ENCODE assay signal across 33 mouse cellular contexts in genomic region chr3:63146237-63146636, GRCm38 (mm10).
"Had no signal": no experiment of that assay in that cellular context is flagged by ENCODE, and none has a peak within 500 bp of the region (broad histone marks: within the 10 kb centered on the region; RNA-seq: fewer than 3 reads in every experiment).

No protein-coding gene starts in this region.

- H3K9me3 ChIP-seq: heart, embryonic 13.5 days; heart, embryonic 15.5 days; hindbrain, embryonic 10.5 days; hindbrain, embryonic 12.5 days; hindbrain, embryonic 13.5 days; hindbrain, embryonic 15.5 days; intestine, embryonic 15.5 days; kidney, embryonic 15.5 days had no signal

- H3K9ac ChIP-seq: heart, embryonic 13.5 days; heart, embryonic 15.5 days; hindbrain, embryonic 12.5 days; hindbrain, embryonic 13.5 days; hindbrain, embryonic 14.5 days; hindbrain, embryonic 15.5 days; intestine, embryonic 15.5 days; kidney, embryonic 15.5 days had no signal

- H3K4me3 ChIP-seq: heart, embryonic 13.5 days; heart, embryonic 15.5 days; hindbrain, embryonic 10.5 days; hindbrain, embryonic 12.5 days; hindbrain, embryonic 13.5 days; hindbrain, embryonic 15.5 days; intestine, embryonic 15.5 days; kidney, embryonic 15.5 days; layer of hippocampus, adult 2 months; left cerebral cortex, adult 2 months had no signal

- ATAC-seq: hindbrain, embryonic 16.5 days; hindbrain, postnatal 0 days; inflammation-experienced regulatory T-cells, adult 6 months; intestine, embryonic 15.5 days; intestine, embryonic 16.5 days; intestine, postnatal 0 days had no signal

- H3K4me2 ChIP-seq: heart, embryonic 13.5 days; heart, embryonic 15.5 days; hindbrain, embryonic 12.5 days; hindbrain, embryonic 13.5 days; hindbrain, embryonic 14.5 days; hindbrain, embryonic 15.5 days; intestine, embryonic 15.5 days; kidney, embryonic 15.5 days had no signal

- H3K27ac ChIP-seq: heart, embryonic 13.5 days; heart, embryonic 15.5 days; hindbrain, embryonic 10.5 days; hindbrain, embryonic 12.5 days; hindbrain, embryonic 13.5 days; hindbrain, embryonic 14.5 days; hindbrain, embryonic 15.5 days; hindbrain, postnatal 0 days; intestine, embryonic 15.5 days; kidney, embryonic 15.5 days; kidney, postnatal 0 days; layer of hippocampus, adult 2 months; left cerebral cortex, adult 2 months had no signal

- DNase-seq: heart, postnatal 10 days; heart, postnatal 14 days; heart, postnatal 36 days; heart, postnatal 4 days; kidney, adult 11 months; kidney, adult 18-20 months; kidney, adult 2 months; kidney, adult 8-10 months; kidney, adult 9 months; kidney, postnatal 10 days; kidney, postnatal 14 days; kidney, postnatal 25 days; kidney, postnatal 36 days; kidney, postnatal 4 days; layer of hippocampus, adult 9-11 months; layer of hippocampus, postnatal 36 days had no signal

- H3K4me1 ChIP-seq: heart, embryonic 13.5 days; heart, embryonic 15.5 days; hindbrain, embryonic 12.5 days; hindbrain, embryonic 13.5 days; hindbrain, embryonic 15.5 days; intestine, embryonic 15.5 days; kidney, embryonic 15.5 days had no signal

- H3K36me3 ChIP-seq: heart, embryonic 13.5 days; heart, embryonic 15.5 days; hindbrain, embryonic 10.5 days; hindbrain, embryonic 12.5 days; hindbrain, embryonic 13.5 days; hindbrain, embryonic 15.5 days; intestine, embryonic 15.5 days; kidney, embryonic 15.5 days had no signal

- H3K27me3 ChIP-seq: heart, embryonic 13.5 days; heart, embryonic 15.5 days; hindbrain, embryonic 12.5 days; hindbrain, embryonic 13.5 days; hindbrain, embryonic 15.5 days; intestine, embryonic 15.5 days; kidney, embryonic 15.5 days had no signal
